Mouse (Mus musculus) embryonic fibroblast, embryonic 13.5 days (primary cell): ENCODE measurements around the gene Pitpnc1.

Experiments used
- CTCF ChIP-seq: IDR thresholded peaks from 2 replicates; pipeline ENCODE4 v1.5.1; 2011; ENCODE audit warnings: mild to moderate bottlenecking, control low read depth, low read length, moderate library complexity, borderline replicate concordance; ENCODE audit not compliant: insufficient read depth
- POLR2A ChIP-seq: IDR thresholded peaks from 2 replicates; pipeline ENCODE4 v1.6.1; 2011; ENCODE audit warnings: low read depth, mild to moderate bottlenecking, control low read depth, low read length, moderate library complexity

- TF ChIP-seq POLR2A (no peak), CTCF (no peak)
These were observed 80.0 kb downstream of the Pitpnc1 start for GRCm38 (mm10) chr11:107390540-107390939.
